Comparison of ENCODE assay signal across 10 mouse cellular contexts in the genomic region with DNA sequence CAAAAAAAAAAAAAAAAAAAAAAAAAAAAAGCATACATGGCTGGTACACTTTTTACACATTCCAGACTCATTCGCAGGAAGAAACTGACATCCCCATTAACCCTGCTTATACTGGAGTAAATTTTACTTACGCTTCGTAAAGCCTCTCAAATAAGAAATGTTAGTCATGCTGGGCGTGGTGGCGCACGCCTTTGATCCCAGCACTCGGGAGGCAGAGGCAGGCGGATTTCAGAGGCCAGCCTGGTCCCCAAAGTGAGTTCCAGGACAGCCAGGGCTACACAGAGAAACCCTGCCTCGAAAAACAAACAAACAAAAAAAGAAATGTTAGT. TPM values are rescaled to one million over a fixed set of nuclear protein-coding genes. Genes with fewer than 3 reads are reported as not detected.
DNase-seq lines count a peak whose midpoint lies in the region; ATAC-seq and TF ChIP-seq lines count a peak whose summit lies in the region.
"Not testable (repeated sequence)": the region's sequence is repeated elsewhere in the genome, so short reads cannot be mapped to it uniquely, and the experiment has no call there.
"Had no signal": no experiment of that assay in that cellular context is flagged by ENCODE, and none has a peak within 500 bp of the region (broad histone marks: within the 10 kb centered on the region; RNA-seq: fewer than 3 reads in every experiment).

No protein-coding gene starts in this region.

- peak overlapping the region; percentile 92 for H3K4me3 ChIP-seq in forebrain, embryonic 12.5 days (replicated peaks)
- peak overlapping the region; percentile 96 for H3K4me3 ChIP-seq in heart, embryonic 16.5 days (ENCODE audit: low read length)
- H3K4me3 ChIP-seq in intestine, postnatal 0 days (ENCODE audit: low read depth, low read length) = peak overlapping the region; percentile 85
- peak overlapping the region; percentile 36 for H3K4me3 ChIP-seq in macrophage (ENCODE audit: inconsistent target)
- peak overlapping the region; percentile 70 for H3K4me3 ChIP-seq in neural tube, embryonic 13.5 days

- 45% methylated on average over 9 of the region's 9 CpGs for WGBS in forebrain, embryonic 12.5 days
- WGBS in heart, embryonic 16.5 days = 43% methylated on average over 9 of the region's 9 CpGs
- 23% methylated on average over 9 of the region's 9 CpGs for WGBS in intestine, postnatal 0 days
- WGBS in macrophage (ENCODE audit: missing documents) = 46% methylated on average over 9 of the region's 9 CpGs
- 34% methylated on average over 9 of the region's 9 CpGs for WGBS in neural tube, embryonic 13.5 days

- H3K9ac ChIP-seq in forebrain, embryonic 12.5 days = 0 out of 2 replicates have a peak overlapping the region, but pooled peaks have one; percentile 38
- peak overlapping the region; percentile 70 for H3K9ac ChIP-seq in heart, embryonic 16.5 days (ENCODE audit: low read length)
- not testable (repeated sequence) for H3K9ac ChIP-seq in intestine, postnatal 0 days (ENCODE audit: low read depth, low read length)
- peak overlapping the region; percentile 89 for H3K9ac ChIP-seq in neural tube, embryonic 13.5 days

- H3K9me3 ChIP-seq in forebrain, embryonic 12.5 days; heart, embryonic 16.5 days (replicated peaks; ENCODE audit: control insufficient read depth, low read length); intestine, postnatal 0 days (ENCODE audit: control insufficient read depth); neural tube, embryonic 13.5 days: not testable (repeated sequence)

- H3K79me2 ChIP-seq in macrophage (ENCODE audit: inconsistent target) = peaks cover 33% of the 10 kb centered on the region

- H3K36me3 ChIP-seq in forebrain, embryonic 12.5 days (replicated peaks) = peaks cover 33% of the 10 kb centered on the region
- H3K36me3 ChIP-seq in heart, embryonic 16.5 days (ENCODE audit: control insufficient read depth, insufficient read depth) = peaks cover 20% of the 10 kb centered on the region
- H3K36me3 ChIP-seq in intestine, postnatal 0 days (ENCODE audit: control insufficient read depth, insufficient read depth) = peaks cover 28% of the 10 kb centered on the region
- H3K36me3 ChIP-seq in macrophage (ENCODE audit: inconsistent target) = peaks cover 32% of the 10 kb centered on the region
- H3K36me3 ChIP-seq in neural tube, embryonic 13.5 days = peaks cover 31% of the 10 kb centered on the region

- not testable (repeated sequence) for H3K27me3 ChIP-seq in forebrain, embryonic 12.5 days; heart, embryonic 16.5 days (ENCODE audit: control insufficient read depth, insufficient read depth, low read length); intestine, postnatal 0 days (replicated peaks; ENCODE audit: control insufficient read depth, insufficient read depth, low read length); neural tube, embryonic 13.5 days

- not testable (repeated sequence) for ATAC-seq in forebrain, embryonic 12.5 days (ENCODE audit: low FRiP score); heart, embryonic 16.5 days (replicated peaks; ENCODE audit: extremely low read depth, insufficient read depth, low FRiP score); intestine, postnatal 0 days; neural tube, embryonic 13.5 days (ENCODE audit: low read depth)

- TF ChIP-seq CTCF in intestine, postnatal 0 days (IDR thresholded peaks at IDR 0.05; ENCODE audit: low read depth) = not testable (repeated sequence)

- DNase-seq in cerebellum, adult 11-12 months = peak; percentile 43
- peak; percentile 49 for DNase-seq in liver

- H3K4me2 ChIP-seq in forebrain, embryonic 12.5 days = peak overlapping the region; percentile 83
- peak overlapping the region; percentile 95 for H3K4me2 ChIP-seq in heart, embryonic 16.5 days (ENCODE audit: low read depth, low read length)
- peak overlapping the region; percentile 74 for H3K4me2 ChIP-seq in intestine, postnatal 0 days (replicated peaks; ENCODE audit: low read depth)
- peak overlapping the region; percentile 97 for H3K4me2 ChIP-seq in neural tube, embryonic 13.5 days

- H3K4me1 ChIP-seq in forebrain, embryonic 12.5 days = peaks cover 33% of the 10 kb centered on the region
- peaks cover 25% of the 10 kb centered on the region for H3K4me1 ChIP-seq in heart, embryonic 16.5 days (ENCODE audit: control insufficient read depth, insufficient read depth, low read length)
- H3K4me1 ChIP-seq in intestine, postnatal 0 days (replicated peaks; ENCODE audit: control insufficient read depth, insufficient read depth, low read length) = not testable (repeated sequence)
- peaks cover 49% of the 10 kb centered on the region for H3K4me1 ChIP-seq in neural tube, embryonic 13.5 days (replicated peaks)

- H3K27ac ChIP-seq in forebrain, embryonic 12.5 days = peak overlapping the region; percentile 94
- peak overlapping the region; percentile 79 for H3K27ac ChIP-seq in heart, embryonic 16.5 days (ENCODE audit: low read length)
- H3K27ac ChIP-seq in intestine, postnatal 0 days (ENCODE audit: low read depth, low read length) = peak overlapping the region; percentile 78
- H3K27ac ChIP-seq in macrophage = peak overlapping the region; percentile 46
- H3K27ac ChIP-seq in neural tube, embryonic 13.5 days (replicated peaks) = peak overlapping the region; percentile 93

RNA-seq across cellular contexts. Expression of a gene that starts 0.5 kb away (rescaled TPM):
- polyA plus RNA-seq in forebrain, embryonic 12.5 days (2016; fragmentation: Nextera tagmentation; extraction: Ambion mirVana) = not detected in 2 replicates
- polyA plus RNA-seq in heart, embryonic 16.5 days (2015; fragmentation: Nextera tagmentation; extraction: Ambion mirVana) = not detected in 2 replicates
- polyA plus RNA-seq in intestine, postnatal 0 days (2015; fragmentation: Nextera tagmentation; extraction: Ambion mirVana) = not detected in 2 replicates
- not detected for total RNA-seq in macrophage (2018; cell fraction: chromatin; rRNA removed)
- total RNA-seq in macrophage (2018; cell fraction: cytosol; rRNA removed) = under 1 TPM in 2 of 26 experiments, not detected in 24; 0.18 TPM
- total RNA-seq in macrophage (2018; cell fraction: nucleus; rRNA removed) = not detected
- not detected in 3 replicates for polyA plus RNA-seq in macrophage (2018)
- polyA plus RNA-seq in neural tube, embryonic 13.5 days (2015; fragmentation: Nextera tagmentation; extraction: Ambion mirVana) = not detected in 2 replicates
- total RNA-seq: adrenal gland, adult 2 months; heart, postnatal 14 days; megakaryocyte progenitor cell, adult 5-6 weeks had no signal
- polyA plus RNA-seq: adrenal gland, adult 2 months had no signal

RNA-seq across cellular contexts. Expression of a gene that starts 0.9 kb away (rescaled TPM):
- polyA plus RNA-seq in forebrain, embryonic 12.5 days (2016; fragmentation: Nextera tagmentation; extraction: Ambion mirVana) = 699 and 734 TPM in 2 replicates
- 511 and 514 TPM in 2 replicates for polyA plus RNA-seq in heart, embryonic 16.5 days (2015; fragmentation: Nextera tagmentation; extraction: Ambion mirVana)
- polyA plus RNA-seq in intestine, postnatal 0 days (2015; fragmentation: Nextera tagmentation; extraction: Ambion mirVana) = 591 and 603 TPM in 2 replicates
- total RNA-seq in macrophage (2018; cell fraction: chromatin; rRNA removed) = 100 to 1,000 TPM in 2 of 26 experiments, 10 to 100 TPM in 24; 28.0 to 259 (median 59.8) TPM
- 1,000 to 10,000 TPM in 9 of 26 experiments, 100 to 1,000 TPM in 17; 632 to 1,265 (median 825) TPM for total RNA-seq in macrophage (2018; cell fraction: cytosol; rRNA removed)
- total RNA-seq in macrophage (2018; cell fraction: nucleus; rRNA removed) = 100 to 1,000 TPM in 20 of 26 experiments, 10 to 100 TPM in 6; 77.4 to 202 (median 121) TPM
- polyA plus RNA-seq in macrophage (2018) = 766 to 1,638 TPM (median 1,627 TPM) in 3 replicates
- polyA plus RNA-seq in neural tube, embryonic 13.5 days (2015; fragmentation: Nextera tagmentation; extraction: Ambion mirVana) = 578 and 594 TPM in 2 replicates

RNA-seq across cellular contexts. Expression of a gene that starts 12.2 kb away (rescaled TPM):
- polyA plus RNA-seq in forebrain, embryonic 12.5 days (2016; fragmentation: Nextera tagmentation; extraction: Ambion mirVana) = 170 and 178 TPM in 2 replicates
- 162 and 176 TPM in 2 replicates for polyA plus RNA-seq in heart, embryonic 16.5 days (2015; fragmentation: Nextera tagmentation; extraction: Ambion mirVana)
- 43.3 and 43.4 TPM in 2 replicates for polyA plus RNA-seq in intestine, postnatal 0 days (2015; fragmentation: Nextera tagmentation; extraction: Ambion mirVana)
- 100 to 1,000 TPM in 1 of 26 experiments, 10 to 100 TPM in 25; 10.9 to 103 (median 50.1) TPM for total RNA-seq in macrophage (2018; cell fraction: chromatin; rRNA removed)
- 100 to 1,000 TPM in 1 of 26 experiments, 10 to 100 TPM in 25; 50.5 to 123 (median 72.4) TPM for total RNA-seq in macrophage (2018; cell fraction: cytosol; rRNA removed)
- total RNA-seq in macrophage (2018; cell fraction: nucleus; rRNA removed) = 10 to 100 TPM; 21.9 to 97.1 (median 54.8) TPM
- 61.7 to 90.2 TPM (median 74.2 TPM) in 3 replicates for polyA plus RNA-seq in macrophage (2018)
- 238 and 300 TPM in 2 replicates for polyA plus RNA-seq in neural tube, embryonic 13.5 days (2015; fragmentation: Nextera tagmentation; extraction: Ambion mirVana)

RNA-seq across cellular contexts. Expression of a gene that starts 19.8 kb away (rescaled TPM):
- polyA plus RNA-seq in forebrain, embryonic 12.5 days (2016; fragmentation: Nextera tagmentation; extraction: Ambion mirVana) = 9.0 and 12.7 TPM in 2 replicates
- polyA plus RNA-seq in heart, embryonic 16.5 days (2015; fragmentation: Nextera tagmentation; extraction: Ambion mirVana) = 0.55 and 0.76 TPM in 2 replicates
- polyA plus RNA-seq in intestine, postnatal 0 days (2015; fragmentation: Nextera tagmentation; extraction: Ambion mirVana) = 1.2 and 1.4 TPM in 2 replicates
- total RNA-seq in macrophage (2018; cell fraction: chromatin; rRNA removed) = not detected
- under 1 TPM in 22 of 26 experiments, not detected in 4; 0.03 to 0.36 (median 0.12) TPM for total RNA-seq in macrophage (2018; cell fraction: cytosol; rRNA removed)
- 1 to 10 TPM in 1 of 26 experiments, under 1 TPM in 12, not detected in 13; 0.16 to 1.1 (median 0.31) TPM for total RNA-seq in macrophage (2018; cell fraction: nucleus; rRNA removed)
- 0.14 to 0.20 TPM in 2 of 3 replicates, not detected in the other for polyA plus RNA-seq in macrophage (2018)
- polyA plus RNA-seq in neural tube, embryonic 13.5 days (2015; fragmentation: Nextera tagmentation; extraction: Ambion mirVana) = 29.6 and 32.1 TPM in 2 replicates
- total RNA-seq: megakaryocyte progenitor cell, adult 5-6 weeks had no signal

Comparison
In these comparisons a context has a peak if more than half of its experiments do, and no peak if none do; other contexts are left out.
1. H3K4me3 ChIP-seq: peak in every context shown above with its lines; median percentile 96 in heart, embryonic 16.5 days; 92 in forebrain, embryonic 12.5 days; 85 in intestine, postnatal 0 days; 70 in neural tube, embryonic 13.5 days; 36 in macrophage.